ENCODE assay signal across 9 mouse cellular contexts in the genomic region with DNA sequence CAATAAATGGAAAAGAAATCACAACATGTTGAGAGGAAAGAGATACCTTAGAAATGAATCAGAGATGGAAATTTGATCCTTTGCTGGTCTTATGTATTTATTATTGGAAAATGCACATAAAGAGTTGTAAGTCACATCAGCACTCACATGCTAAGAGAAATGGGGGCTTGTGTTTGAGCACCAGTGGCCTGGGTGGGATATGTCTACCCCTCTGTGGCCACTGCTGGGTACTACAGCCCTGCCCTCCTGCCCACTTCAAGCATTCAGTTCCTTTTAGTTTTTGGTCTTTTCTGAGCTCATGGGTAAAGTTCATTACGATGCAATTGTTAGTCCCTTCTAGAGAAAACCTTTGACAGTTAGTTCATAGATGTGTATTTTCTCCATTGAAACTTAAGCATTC.
A peak's percentile ranks its signal among the peaks of the same experiment; 100 is the strongest.
DNase-seq lines count a peak whose midpoint lies in the region; ATAC-seq and TF ChIP-seq lines count a peak whose summit lies in the region.
"Had no signal": no experiment of that assay in that cellular context is flagged by ENCODE, and none has a peak within 500 bp of the region (broad histone marks: within the 10 kb centered on the region; RNA-seq: fewer than 3 reads in every experiment).

No protein-coding gene starts in this region.

- no peaks in the 10 kb centered on the region for H3K36me3 ChIP-seq in hindbrain, embryonic 10.5 days
- no peaks in the 10 kb centered on the region for H3K36me3 ChIP-seq in hindbrain, embryonic 12.5 days
- no peaks in the 10 kb centered on the region for H3K36me3 ChIP-seq in forebrain, postnatal 0 days (ENCODE audit: insufficient read depth)
- H3K36me3 ChIP-seq: liver, embryonic 13.5 days had no signal

- no peaks in the 10 kb centered on the region for H3K4me1 ChIP-seq in hindbrain, embryonic 10.5 days (replicated peaks)
- H3K4me1 ChIP-seq in hindbrain, embryonic 12.5 days = no peaks in the 10 kb centered on the region
- H3K4me1 ChIP-seq in forebrain, postnatal 0 days (ENCODE audit: insufficient read depth) = no peaks in the 10 kb centered on the region
- H3K4me1 ChIP-seq: liver, embryonic 13.5 days had no signal

- no peak overlapping the region for H3K27ac ChIP-seq in hindbrain, embryonic 10.5 days
- H3K27ac ChIP-seq in hindbrain, embryonic 12.5 days = no peak overlapping the region
- no peak overlapping the region for H3K27ac ChIP-seq in forebrain, postnatal 0 days (ENCODE audit: low read depth, low read length)
- H3K27ac ChIP-seq: liver, embryonic 13.5 days had no signal

- H3K4me2 ChIP-seq in hindbrain, embryonic 12.5 days (replicated peaks) = no peak overlapping the region
- H3K4me2 ChIP-seq in forebrain, postnatal 0 days (ENCODE audit: low read depth) = no peak overlapping the region
- H3K4me2 ChIP-seq: liver, embryonic 13.5 days had no signal

- H3K9me3 ChIP-seq in hindbrain, embryonic 10.5 days = no peaks in the 10 kb centered on the region
- no peaks in the 10 kb centered on the region for H3K9me3 ChIP-seq in hindbrain, embryonic 12.5 days (replicated peaks)
- H3K9me3 ChIP-seq in forebrain, postnatal 0 days (ENCODE audit: low read length) = no peaks in the 10 kb centered on the region
- H3K9me3 ChIP-seq: liver, embryonic 13.5 days had no signal

- no peak for ATAC-seq in hindbrain, embryonic 12.5 days (ENCODE audit: low FRiP score)
- ATAC-seq in forebrain, postnatal 0 days = peak; percentile 82
- no peak for ATAC-seq in megakaryocyte, adult 5-6 weeks (ENCODE audit: poor library complexity, severe bottlenecking)

- TF ChIP-seq CTCF in forebrain, postnatal 0 days (IDR thresholded peaks at IDR 0.05; ENCODE audit: low read depth) = peak; percentile 81

- no peaks in the 10 kb centered on the region for H3K27me3 ChIP-seq in hindbrain, embryonic 10.5 days (ENCODE audit: insufficient read depth, poor library complexity, severe bottlenecking)
- no peaks in the 10 kb centered on the region for H3K27me3 ChIP-seq in hindbrain, embryonic 12.5 days
- no peaks in the 10 kb centered on the region for H3K27me3 ChIP-seq in forebrain, postnatal 0 days (ENCODE audit: insufficient read depth, low read length)
- H3K27me3 ChIP-seq: liver, embryonic 13.5 days had no signal

- H3K9ac ChIP-seq in hindbrain, embryonic 12.5 days = no peak overlapping the region
- H3K9ac ChIP-seq in forebrain, postnatal 0 days = no peak overlapping the region
- H3K9ac ChIP-seq: liver, embryonic 13.5 days had no signal

- H3K4me3 ChIP-seq in hindbrain, embryonic 10.5 days = no peak overlapping the region
- H3K4me3 ChIP-seq in hindbrain, embryonic 12.5 days = no peak overlapping the region
- H3K4me3 ChIP-seq in forebrain, postnatal 0 days (ENCODE audit: low read depth, low read length) = no peak overlapping the region
- H3K4me3 ChIP-seq: liver, embryonic 13.5 days had no signal

- WGBS in hindbrain, embryonic 10.5 days = 42% methylated on average over 1 of the region's 1 CpGs
- 50% methylated on average over 1 of the region's 1 CpGs for WGBS in hindbrain, embryonic 12.5 days
- WGBS in forebrain, postnatal 0 days = 24% methylated on average over 1 of the region's 1 CpGs

- DNase-seq in hindbrain, embryonic 10.5 days (ENCODE audit: low spot score) = peak; percentile 31
- peak; percentile 52 for DNase-seq in 3T3-L1 (ENCODE audit: low read depth, low spot score)
- DNase-seq in ES-CJ7 (ENCODE audit: low read depth, low spot score) = peak; percentile 14
- DNase-seq in forebrain, postnatal 0 days = peak; percentile 46
- DNase-seq in lung, postnatal 14 days = peak; percentile 31
- no peak for DNase-seq in cerebellum, adult 11-12 months
- DNase-seq: liver, embryonic 13.5 days had no signal
